Mouse (Mus musculus): Measurements from ENCODE around the gene Commd1.

Commd1 gene

DNA sequence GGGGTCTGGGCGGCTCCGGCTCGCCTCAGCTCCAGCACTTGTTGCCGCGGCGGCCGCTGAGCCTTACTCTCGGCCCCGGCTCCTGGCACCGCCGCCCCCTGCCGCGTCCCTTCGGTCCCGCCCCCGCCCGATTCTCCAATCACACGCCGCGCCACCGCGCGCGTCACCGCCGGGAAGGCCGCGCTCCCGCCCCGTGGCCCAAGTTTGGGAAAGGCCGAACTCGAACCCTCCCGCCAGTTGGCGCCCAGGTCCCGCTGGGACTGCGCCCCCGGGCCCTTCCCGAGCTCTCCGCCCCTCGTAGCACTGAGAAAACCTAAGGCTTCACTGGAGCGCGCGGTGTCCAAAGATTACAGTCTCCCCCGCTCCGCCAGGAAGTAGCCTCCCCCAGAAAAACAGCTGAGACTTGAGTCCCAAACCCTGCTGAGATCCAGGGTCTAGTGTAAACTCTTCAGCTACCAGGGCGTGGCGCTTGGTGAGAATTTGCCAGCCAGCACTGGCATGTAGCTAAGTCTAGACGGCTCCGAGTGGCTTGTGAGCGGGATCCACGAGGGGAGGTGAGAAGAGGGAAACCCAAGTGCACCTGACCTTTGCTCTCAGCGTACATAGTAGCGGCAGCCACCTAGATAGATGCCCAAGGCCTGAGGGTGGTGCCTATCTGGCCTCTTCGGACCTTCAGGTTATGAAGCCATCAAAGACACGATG lies 122.4 kb downstream of the Commd1 start:
- peak; percentile 94 for DNase-seq (ENCODE audit: low read depth)

DNA sequence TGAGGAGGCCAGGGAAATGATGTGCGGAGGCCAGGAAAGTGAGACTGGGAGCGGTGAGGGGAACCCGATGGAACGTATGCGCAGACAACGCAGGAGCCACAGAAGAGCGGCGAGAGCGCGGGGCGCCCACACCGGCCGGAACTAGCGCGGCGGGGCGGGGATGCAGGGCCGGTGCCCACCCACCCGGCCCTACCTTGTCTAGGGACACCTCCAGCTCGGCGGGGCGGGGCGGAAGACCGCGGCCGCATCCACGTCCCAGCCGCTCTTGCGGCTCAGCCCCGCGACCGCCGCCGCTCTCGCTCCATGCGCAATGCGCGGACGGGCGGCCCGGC lies 122.9 kb downstream of the Commd1 start:
- DNase-seq (ENCODE audit: low read depth) = no peak

DNA sequence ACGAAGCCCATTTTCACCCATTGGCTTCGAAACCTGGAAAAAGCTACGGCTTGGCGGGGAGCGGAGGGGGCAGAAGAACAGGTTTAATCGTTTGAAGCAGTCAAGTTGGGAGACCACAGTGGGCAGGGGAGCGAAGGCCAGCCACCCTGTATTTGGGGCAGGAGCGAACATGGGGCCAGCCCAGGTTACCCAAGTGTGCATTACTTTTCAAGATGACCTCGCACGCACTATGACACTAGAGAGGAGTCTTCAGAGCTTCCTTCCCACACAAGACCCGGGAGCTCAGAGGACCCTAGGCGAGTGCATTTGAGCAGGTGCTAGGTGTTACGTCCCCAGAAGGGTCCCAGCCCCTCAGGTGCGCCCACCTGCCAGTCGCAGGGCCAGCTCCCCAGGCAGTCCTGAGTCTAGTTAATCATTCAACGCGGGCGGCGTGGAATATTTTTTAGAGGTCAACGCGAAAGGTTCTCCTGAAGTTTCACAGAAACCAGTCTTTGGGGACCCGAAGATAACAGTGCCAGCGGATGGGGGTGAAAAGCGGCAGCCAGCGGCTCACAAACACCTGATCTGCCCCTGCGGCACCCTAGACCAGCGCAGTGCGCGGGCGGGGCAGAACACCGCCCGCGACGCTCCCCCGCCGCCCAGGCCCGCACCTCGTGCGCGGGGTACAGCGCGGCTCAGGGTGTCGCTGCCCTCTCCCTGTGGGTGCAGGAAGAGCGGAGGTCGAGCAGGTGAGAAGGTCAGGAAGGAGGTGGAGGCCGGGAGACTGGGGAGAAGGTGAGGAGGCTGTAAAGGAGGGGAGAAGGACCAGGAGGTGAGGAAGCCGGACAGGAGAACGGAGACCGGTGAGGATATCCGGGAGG lies 123.5 kb downstream of the Commd1 start:
- peak; percentile 48 for DNase-seq (ENCODE audit: low read depth)

DNA sequence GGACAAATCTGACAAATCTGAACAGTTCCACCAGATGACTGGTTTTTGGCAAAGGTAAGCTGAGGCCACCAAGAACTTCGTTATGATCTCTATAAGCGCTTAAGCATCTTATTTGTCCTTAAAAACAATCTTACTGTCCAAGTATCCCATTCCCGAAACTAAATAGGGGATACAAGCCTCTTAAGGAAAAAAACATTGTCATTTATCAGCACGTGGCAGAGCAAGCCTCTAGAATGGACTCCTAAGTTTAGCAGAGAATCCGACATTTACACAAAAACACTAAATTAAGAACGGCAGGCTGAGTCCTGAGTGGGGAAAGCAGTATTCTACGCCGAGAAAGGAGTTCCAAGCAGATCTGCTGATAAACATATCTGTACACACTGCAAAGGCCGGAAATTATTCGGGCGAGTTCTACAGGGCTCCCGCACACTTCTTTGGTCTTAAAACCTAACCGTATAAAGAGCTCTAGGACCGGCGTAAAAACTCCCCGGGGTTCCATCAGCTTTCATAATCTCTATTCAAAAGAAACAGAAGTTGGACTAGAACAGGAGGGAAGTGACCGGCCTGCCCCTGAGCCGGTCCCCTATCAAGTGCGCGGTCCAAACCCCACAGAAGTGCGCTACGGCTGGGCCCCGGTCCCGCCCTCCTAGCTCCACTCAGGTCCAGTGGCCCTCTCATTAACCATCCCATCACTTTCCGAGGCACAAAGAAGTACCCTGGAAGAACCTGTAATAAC lies 124.3 kb downstream of the Commd1 start:
- DNase-seq (ENCODE audit: low read depth) = peak; percentile 59

DNA sequence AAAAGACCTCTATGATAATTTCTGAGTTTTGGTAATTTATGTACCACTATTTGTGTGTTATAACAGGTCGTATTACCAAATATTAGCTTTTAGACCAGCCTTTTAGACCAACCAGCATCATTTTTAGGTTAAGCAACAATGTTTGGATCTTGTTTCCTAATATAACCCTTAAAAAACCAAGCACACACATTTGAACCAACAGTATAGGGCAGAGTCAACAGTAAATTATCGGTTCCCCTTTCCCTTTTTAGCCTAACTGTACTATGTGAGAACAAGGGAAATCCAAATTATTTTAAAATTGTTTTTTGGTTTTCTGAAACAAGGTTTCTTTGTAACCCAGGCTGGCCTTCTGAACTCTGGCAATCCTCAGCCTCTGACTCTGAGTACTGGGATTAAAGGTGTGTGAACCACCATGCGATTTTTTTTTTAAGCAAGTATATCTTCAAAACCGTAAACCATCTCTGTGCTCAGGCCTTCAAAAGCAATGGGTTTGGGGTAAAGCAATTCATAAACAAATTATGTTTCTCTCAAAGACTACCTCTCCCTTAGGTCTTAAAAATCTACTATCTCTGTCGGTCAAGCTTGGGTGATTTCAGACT lies 125.0 kb downstream of the Commd1 start:
- DNase-seq (ENCODE audit: low read depth) = no peak

DNA sequence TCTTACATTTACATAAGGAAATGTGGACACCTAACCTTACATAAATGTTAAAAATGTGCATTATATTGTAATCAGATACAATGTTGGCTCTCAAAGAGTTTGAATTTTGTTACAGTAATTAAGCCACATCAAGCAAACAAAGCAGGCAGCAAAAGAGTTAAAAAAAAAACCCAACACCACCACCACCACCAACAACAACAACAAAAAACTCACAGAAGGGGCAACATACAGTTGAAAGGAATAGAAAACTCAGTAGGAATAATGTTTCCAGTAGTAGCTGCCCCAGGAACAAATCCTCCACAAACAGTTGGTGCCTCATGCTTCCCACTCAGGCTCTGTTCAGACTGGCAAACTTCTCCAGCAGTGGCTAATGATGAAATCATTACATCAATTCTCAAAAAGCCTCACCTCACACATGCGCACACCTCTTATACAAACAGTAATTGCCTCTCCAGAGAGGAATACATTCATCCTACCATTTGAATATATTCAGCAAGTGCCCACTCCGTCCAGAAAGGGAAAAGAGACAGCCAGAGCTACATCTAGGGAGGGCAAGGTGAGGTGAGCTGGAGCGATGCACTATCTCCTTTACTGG lies 125.7 kb downstream of the Commd1 start:
- DNase-seq (ENCODE audit: low read depth) = peak; percentile 65

DNA sequence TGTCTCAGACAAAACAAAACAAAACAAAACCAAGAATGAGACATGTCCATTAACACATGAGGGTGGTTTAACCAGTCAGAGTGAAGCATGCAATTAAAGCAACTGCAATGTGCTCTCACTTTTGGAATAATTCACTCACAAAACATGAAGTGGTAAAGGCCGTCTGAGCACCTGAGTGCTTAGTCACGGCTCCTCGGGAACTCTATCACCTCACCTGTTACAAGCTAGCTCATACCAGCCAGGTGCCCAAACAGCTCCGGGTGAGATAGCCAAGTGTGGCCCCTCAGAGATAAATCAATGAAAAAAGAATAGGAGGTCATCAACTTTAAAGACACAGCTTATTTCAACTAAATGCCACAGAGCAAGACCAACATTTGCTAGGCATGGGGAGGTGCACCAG lies 127.6 kb downstream of the Commd1 start:
- DNase-seq (ENCODE audit: low read depth) = no peak

DNA sequence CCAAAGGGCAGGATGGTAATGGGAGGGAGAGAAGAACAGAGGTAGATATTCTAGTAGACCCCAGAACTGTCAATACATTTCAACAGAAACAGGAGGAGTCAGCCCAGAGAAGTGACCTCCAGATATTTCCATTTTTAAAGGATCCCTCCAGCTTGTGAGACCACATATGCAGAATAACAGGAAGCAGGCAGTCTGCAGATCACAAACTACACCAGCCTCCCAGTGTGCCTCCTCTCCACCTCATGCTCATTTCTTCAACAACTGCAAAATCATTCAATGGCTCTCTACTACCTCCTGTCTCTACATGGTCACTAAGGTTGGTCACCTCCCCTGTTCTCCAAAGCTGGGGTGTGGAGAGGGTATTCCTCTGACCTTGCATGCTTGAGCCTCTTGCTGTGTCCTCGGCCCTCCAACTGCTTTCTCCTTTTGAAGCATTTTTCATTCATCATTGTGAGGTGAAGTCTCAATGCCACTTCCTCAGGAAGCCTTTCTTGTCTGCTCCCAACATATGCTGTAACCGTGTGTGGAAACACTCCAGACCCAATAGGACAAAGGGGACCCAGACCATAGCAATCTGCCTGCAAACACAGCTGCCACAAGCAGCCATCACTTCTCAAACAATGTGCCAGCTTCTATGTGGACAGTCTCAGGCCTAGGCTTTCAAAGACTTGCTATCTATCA lies 128.6 kb downstream of the Commd1 start:
- peak; percentile 93 for DNase-seq (ENCODE audit: low read depth)

DNA sequence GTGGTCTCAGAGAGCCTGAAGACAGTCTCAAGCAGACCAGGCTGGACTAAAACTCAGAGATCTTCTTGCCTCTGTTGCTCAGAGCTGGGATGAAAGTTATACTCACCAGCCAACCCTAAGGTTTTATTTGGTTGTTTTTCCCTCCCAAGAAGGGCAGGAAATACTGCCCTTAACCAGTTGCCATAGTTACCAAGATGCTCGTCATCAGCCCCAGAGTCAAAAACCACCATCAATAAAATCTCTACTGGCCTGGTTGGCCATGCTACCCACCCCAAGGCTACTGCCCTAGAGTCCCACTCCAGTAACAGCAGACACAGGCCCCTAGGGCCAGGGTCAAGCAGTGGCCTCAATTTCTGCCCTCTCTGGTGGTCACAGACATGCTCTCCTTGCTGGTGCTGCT lies 129.7 kb downstream of the Commd1 start:
- peak; percentile 40 for DNase-seq (ENCODE audit: low read depth)

DNA sequence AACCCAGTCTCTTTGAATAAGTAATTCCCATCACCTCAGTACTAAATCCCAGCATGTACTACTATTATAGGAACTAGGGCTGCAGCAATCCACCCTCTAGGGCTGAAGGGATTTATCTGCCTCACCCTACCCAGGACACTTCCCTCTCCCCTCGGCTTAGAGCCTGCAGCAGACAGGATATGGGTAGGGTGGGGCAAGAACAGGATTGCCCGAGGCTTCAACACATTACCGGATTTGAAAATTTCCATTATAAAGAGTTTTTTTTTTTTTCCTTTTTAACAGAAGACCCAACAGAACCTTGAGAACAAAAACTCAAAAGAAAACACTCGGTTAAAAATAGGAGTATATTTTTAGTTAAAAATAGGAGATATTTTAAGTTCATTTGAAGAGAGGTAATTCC lies 130.8 kb downstream of the Commd1 start:
- peak; percentile 64 for DNase-seq (ENCODE audit: low read depth)

DNA sequence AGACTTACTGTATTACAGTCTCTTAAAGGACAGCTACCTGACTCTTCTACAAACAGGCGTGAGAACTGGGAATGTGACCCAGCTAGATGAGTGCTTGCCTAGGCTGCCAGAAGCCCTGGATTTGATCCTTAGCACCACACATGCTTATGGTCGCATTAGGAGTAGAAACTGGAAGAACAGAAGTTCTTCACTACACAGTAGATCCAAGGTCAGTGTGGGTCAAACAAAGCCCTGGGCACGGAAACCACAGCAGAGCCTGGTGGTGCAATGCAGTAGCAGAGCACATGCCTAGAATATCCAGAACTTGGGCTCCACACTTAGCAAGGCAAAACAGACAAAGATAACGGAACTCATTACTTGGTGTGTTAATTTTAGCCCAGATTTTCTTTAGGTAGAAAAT lies 132.1 kb downstream of the Commd1 start:
- peak; percentile 81 for DNase-seq (ENCODE audit: low read depth)

DNA sequence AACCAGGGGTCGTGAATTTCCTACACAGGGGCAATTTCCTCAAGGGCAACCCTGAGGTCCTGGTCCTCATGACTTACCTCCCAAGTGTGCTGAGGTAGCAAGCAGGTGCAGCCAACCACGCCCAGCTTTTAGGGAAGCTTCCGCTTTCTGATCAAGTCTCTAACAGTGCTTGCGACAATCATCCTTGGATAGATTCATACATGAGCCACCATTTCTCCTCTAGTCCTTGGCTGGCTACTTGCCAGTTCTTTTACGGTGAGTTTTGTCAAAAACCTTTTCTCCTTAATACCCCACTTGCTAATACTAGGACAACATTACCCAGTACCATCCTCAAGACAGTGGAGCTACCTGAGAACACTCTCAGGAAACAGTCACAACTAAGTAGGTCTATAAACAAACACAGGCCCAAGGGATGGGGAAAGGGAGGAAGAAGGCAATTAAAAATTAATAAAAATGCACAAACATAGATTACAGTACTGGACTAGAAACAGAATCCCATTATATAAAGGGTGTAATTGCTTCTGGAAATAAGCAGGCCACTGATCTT lies 133.5 kb downstream of the Commd1 start:
- DNase-seq (ENCODE audit: low read depth) = no peak

DNA sequence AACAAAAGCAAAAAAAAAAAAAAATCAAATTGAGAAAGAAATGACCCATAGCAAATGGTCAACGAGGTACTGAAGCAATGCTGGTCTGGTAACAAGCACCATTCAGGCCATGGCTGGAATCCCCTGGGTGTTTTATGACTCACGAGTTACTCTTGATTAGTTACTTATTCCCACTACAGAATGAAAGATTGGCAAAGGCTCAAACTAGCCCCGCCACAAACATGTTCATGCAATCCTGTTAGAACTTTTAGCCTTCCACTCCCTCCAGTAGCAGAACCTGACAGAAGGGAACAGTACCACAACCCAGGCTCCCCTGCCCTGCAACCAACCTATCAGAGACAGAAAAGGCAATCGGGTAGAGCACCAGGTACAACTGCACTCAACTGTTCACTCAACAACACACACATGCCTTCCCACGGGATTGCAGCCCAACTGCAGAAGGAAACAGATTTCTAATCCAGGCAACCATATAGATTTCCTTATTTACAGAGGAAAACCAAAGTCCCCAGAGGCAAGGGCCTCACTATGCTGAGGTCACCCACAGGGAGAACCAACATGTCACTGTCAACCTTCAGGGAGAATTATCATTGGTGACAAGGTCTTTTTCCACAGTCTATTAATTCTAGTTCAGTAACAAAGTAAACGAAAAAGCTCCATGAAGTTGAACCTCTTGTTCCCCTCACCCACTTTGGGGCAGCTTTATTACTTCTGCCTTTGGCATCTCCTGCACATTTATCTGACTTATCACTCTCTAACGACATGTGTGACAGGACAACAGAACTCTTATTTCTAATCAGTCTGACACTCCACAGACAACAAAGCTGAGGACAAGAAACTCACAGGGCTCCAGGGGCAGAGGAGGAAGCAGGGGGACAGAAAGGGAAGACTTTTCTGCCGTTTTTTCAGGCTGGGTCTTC lies 134.2 kb downstream of the Commd1 start:
- peak; percentile 53 for DNase-seq (ENCODE audit: low read depth)

DNA sequence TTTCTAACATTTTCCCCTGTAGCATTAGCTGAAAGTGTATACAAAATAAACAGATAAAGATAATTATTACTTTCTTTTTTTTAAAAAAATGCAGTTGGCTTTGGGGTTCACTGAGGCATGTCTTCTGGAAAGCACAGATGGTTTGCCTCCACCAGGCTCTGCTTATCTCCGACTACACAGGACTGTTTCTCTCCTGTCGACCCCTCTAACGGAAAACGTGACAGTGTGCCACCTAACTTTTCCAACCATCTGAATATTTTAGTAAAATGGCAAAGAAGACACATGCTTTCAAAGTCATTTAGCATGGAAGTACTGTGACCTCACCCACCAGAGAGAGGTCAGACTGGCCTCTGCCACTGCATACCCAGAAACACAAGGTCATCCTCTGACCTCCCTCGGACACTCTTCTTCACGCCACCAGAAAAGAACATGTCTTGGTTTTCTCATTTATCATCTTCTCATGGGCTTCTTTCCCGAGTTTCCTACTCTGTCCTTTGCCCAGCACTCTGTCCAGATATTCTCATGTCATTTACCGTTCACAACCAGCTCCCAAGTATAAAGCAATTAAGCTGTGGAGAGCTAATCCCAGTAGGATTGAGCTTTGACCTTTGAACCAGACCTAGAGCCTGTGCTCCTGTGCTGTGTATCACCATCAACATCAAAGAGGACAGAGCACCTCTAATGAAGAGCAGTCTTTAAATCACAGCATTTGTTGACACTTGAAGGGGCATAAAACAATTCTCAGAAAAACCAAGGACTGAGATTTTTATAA lies 135.0 kb downstream of the Commd1 start:
- no peak for DNase-seq (ENCODE audit: low read depth)

All from 416B (cell line).